Mouse (Mus musculus): ENCODE measurements around the gene Xylt1.

GRCm38 (mm10) chr7:117392863-117393569 is 12.2 kb downstream of the Xylt1 start:
- TF ChIP-seq CTCF (IDR thresholded peaks at IDR 0.05; ENCODE audit: insufficient read depth, low read length), result no peak
- TF ChIP-seq POLR2A (IDR thresholded peaks at IDR 0.05; ENCODE audit: borderline replicate concordance, extremely low read depth, low read depth, low read length), result no peak
